Mouse (Mus musculus): Measurements from ENCODE around the gene Supt16. TPM values are rescaled to one million over a fixed set of nuclear protein-coding genes. Genes with fewer than 3 reads are reported as not detected.

Supt16 gene
- polyA plus RNA-seq, 1 experiment from 2014 or later = 86.9 TPM

Other genes with a start within 250 kb of the Supt16 start
- 116 and 117 TPM in 2 replicates for gene Arhgef40, start 212.7 kb downstream of the Supt16 start, polyA plus RNA-seq (2016; fragmentation: Nextera tagmentation; extraction: Ambion mirVana)
- gene Tmem253, start 181.8 kb downstream of the Supt16 start, polyA plus RNA-seq (2016; fragmentation: Nextera tagmentation; extraction: Ambion mirVana) = 1.1 TPM in 2 replicates
- 97.1 and 101 TPM in 2 replicates for gene Zfp219, start 176.7 kb downstream of the Supt16 start, polyA plus RNA-seq (2016; fragmentation: Nextera tagmentation; extraction: Ambion mirVana)
- not detected in 2 replicates for gene Olfr221, start 155.0 kb downstream of the Supt16 start, polyA plus RNA-seq (2016; fragmentation: Nextera tagmentation; extraction: Ambion mirVana)
- 870 and 873 TPM in 2 replicates for gene Hnrnpc, start 93.4 kb downstream of the Supt16 start, polyA plus RNA-seq (2016; fragmentation: Nextera tagmentation; extraction: Ambion mirVana)
- 54.7 and 74.0 TPM in 2 replicates for gene Rpgrip1, start 86.7 kb downstream of the Supt16 start, polyA plus RNA-seq (2016; fragmentation: Nextera tagmentation; extraction: Ambion mirVana)
- gene Chd8, start 60.4 kb upstream of the Supt16 start, polyA plus RNA-seq (2016; fragmentation: Nextera tagmentation; extraction: Ambion mirVana) = 57.8 and 65.9 TPM in 2 replicates
- gene Tox4, start 81.7 kb upstream of the Supt16 start, polyA plus RNA-seq (2016; fragmentation: Nextera tagmentation; extraction: Ambion mirVana) = 52.4 and 58.5 TPM in 2 replicates
- 30.6 and 35.2 TPM in 2 replicates for gene Rab2b, start 82.1 kb upstream of the Supt16 start, polyA plus RNA-seq (2016; fragmentation: Nextera tagmentation; extraction: Ambion mirVana)
- gene Mettl3, start 107.7 kb upstream of the Supt16 start, polyA plus RNA-seq (2016; fragmentation: Nextera tagmentation; extraction: Ambion mirVana) = 54.8 and 56.4 TPM in 2 replicates
- 66.2 and 72.4 TPM in 2 replicates for gene Sall2, start 131.3 kb upstream of the Supt16 start, polyA plus RNA-seq (2016; fragmentation: Nextera tagmentation; extraction: Ambion mirVana)
- not detected in 2 replicates for gene Olfr1513, start 159.0 kb upstream of the Supt16 start, polyA plus RNA-seq (2016; fragmentation: Nextera tagmentation; extraction: Ambion mirVana)
- 0.14 TPM in 1 of 2 replicates, not detected in the other for gene Olfr1512, start 181.8 kb upstream of the Supt16 start, polyA plus RNA-seq (2016; fragmentation: Nextera tagmentation; extraction: Ambion mirVana)
- not detected in 2 replicates for gene Olfr1511, start 200.0 kb upstream of the Supt16 start, polyA plus RNA-seq (2016; fragmentation: Nextera tagmentation; extraction: Ambion mirVana)
- not detected in 2 replicates for gene Olfr1510, start 217.0 kb upstream of the Supt16 start, polyA plus RNA-seq (2016; fragmentation: Nextera tagmentation; extraction: Ambion mirVana)
- gene Olfr1509, start 245.6 kb upstream of the Supt16 start, polyA plus RNA-seq (2016; fragmentation: Nextera tagmentation; extraction: Ambion mirVana) = not detected in 2 replicates